Mouse (Mus musculus): Measurements from ENCODE around the gene Tbxa2r. TPM values are rescaled to one million over a fixed set of nuclear protein-coding genes. Genes with fewer than 3 reads are reported as not detected.

Tbxa2r gene
- polyA plus RNA-seq, 1 experiment from 2014 or later: 4.0 TPM

DNA sequence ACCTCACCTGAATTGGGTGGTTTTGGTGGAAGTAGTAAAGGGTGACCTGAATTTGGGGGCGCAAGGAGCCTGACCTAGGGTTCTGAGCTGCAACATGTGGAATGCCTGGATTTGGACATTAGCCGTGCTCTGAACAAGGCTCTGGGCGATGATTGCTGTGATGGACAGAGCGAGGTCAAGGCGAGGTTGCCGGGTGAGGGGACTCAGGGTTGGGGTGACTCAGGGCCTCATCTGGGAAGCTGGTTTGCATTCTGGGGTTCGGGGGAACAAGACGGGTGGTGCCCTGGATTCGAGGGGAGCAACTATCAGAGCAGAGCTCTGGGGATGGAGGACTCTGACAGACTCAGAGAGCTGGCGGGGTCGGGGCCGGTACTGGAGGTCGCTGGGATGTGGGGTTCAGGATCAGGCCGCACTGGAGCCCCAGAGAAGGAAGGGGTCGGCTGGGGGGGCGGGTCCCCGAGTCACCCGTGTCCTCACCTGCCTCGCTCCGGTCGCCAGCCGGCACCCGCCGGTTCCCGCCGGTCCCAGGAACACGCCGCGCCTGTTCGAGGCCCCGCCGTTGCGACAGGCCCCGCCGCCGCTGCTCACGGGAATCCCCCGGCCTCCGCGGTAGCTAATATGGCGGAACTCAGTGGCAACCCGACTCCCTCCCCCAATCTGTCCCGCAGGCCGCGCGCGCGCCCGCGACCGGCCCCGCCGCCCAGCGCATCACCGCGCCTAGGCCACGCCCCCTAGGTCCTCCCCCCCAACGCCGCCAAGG is 49.4 kb downstream of the Tbxa2r start, which contains the start of gene Fzr1:
Fzr1 (minus strand) TSS at position 724 of the 760 bp plus-strand sequence.
- peaks cover 35% of the 10 kb centered on the region for H3K36me3 ChIP-seq (replicated peaks)
- no peaks in the 10 kb centered on the region for H3K9me3 ChIP-seq (replicated peaks)
- peak within 1 kb of the TSS; percentile 99 for H3K27ac ChIP-seq (replicated peaks)
- H3K4me2 ChIP-seq: peak within 1 kb of the TSS; percentile 77
- peak within 1 kb of the TSS; percentile 96 for H3K9ac ChIP-seq
- H3K4me3 ChIP-seq (replicated peaks): peak within 1 kb of the TSS; percentile 76
- peaks cover 80% of the 10 kb centered on the region for H3K4me1 ChIP-seq (replicated peaks)
- ATAC-seq (ENCODE audit: insufficient read depth): no peak
- no peaks in the 10 kb centered on the region for H3K27me3 ChIP-seq
- under 1% methylated on average over 56 of the region's 59 CpGs for WGBS (ENCODE audit: insufficient replicate concordance)

DNA sequence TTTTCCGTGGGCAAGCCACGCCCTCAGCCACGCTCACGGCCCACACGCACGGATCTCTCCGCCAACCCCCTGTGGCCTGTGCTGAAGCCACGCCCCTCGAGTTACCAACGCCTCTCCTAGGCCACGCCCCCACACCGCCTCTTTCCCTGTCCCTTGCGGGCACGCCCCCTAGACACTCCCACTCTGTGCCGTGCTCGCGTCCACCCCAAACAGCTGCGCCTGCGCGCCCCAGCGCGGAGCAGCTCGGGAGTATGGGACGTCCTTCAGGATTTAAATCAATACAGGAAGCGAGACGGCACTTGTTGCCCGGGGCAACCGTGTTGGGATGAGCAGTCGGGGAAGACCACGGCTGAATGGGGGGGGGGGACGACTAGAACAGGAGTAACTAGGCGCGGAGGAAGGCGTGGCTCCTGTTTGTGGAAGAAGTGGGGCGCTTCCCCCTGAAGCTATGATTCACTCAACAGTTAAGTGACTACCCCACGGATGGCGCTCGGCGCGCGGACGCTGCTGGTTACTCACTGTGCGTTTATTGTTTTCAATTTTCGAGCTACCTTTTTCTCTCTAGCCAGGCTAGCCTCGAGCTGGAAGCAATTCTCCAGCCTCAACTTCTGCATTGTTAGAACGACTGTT is 50.1 kb downstream of the Tbxa2r start:
- H3K4me3 ChIP-seq (replicated peaks): peak overlapping the region; percentile 76
- H3K9me3 ChIP-seq (replicated peaks): no peaks in the 10 kb centered on the region
- peaks cover 80% of the 10 kb centered on the region for H3K4me1 ChIP-seq (replicated peaks)
- H3K27ac ChIP-seq (replicated peaks): peak overlapping the region; percentile 99
- peak overlapping the region; percentile 68 for H3K9ac ChIP-seq
- H3K36me3 ChIP-seq (replicated peaks): peaks cover 28% of the 10 kb centered on the region
- no peaks in the 10 kb centered on the region for H3K27me3 ChIP-seq
- peak overlapping the region; percentile 77 for H3K4me2 ChIP-seq
- WGBS (ENCODE audit: insufficient replicate concordance): under 1% methylated on average over 46 of the region's 46 CpGs
- ATAC-seq (ENCODE audit: insufficient read depth): peak; percentile 82

DNA sequence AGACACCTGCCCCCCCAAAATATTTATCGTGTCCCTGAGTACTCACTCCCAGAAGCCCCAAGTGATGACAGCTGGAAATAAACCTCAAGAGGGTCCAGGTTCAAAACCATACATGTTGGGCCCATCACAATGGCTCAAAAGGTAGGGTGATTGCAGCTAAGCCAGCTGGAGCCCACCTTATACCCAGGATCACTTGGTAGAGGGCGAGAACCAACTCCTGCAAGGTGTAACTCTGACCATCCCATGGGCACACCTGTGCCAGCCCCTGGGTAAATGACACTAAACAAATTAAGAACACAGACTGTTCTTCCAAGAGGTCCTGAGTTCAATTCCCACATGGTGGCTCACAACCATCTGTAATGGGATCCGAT is 50.6 kb downstream of the Tbxa2r start:
- Histone ChIP-seq H3K36me3 (replicated peaks) (peaks cover 23% of the 10 kb centered on the region), H3K9ac (peak overlapping the region; percentile 68), H3K4me2 (peak overlapping the region; percentile 77), H3K27me3 (no peaks in the 10 kb centered on the region), H3K4me1 (replicated peaks) (peaks cover 78% of the 10 kb centered on the region), H3K4me3 (replicated peaks) (peak overlapping the region; percentile 76), H3K27ac (replicated peaks) (peak overlapping the region; percentile 99), H3K9me3 (replicated peaks) (no peaks in the 10 kb centered on the region)
- WGBS (ENCODE audit: insufficient replicate concordance): 55% methylated on average over 3 of the region's 3 CpGs
- no peak for ATAC-seq (ENCODE audit: insufficient read depth)

DNA sequence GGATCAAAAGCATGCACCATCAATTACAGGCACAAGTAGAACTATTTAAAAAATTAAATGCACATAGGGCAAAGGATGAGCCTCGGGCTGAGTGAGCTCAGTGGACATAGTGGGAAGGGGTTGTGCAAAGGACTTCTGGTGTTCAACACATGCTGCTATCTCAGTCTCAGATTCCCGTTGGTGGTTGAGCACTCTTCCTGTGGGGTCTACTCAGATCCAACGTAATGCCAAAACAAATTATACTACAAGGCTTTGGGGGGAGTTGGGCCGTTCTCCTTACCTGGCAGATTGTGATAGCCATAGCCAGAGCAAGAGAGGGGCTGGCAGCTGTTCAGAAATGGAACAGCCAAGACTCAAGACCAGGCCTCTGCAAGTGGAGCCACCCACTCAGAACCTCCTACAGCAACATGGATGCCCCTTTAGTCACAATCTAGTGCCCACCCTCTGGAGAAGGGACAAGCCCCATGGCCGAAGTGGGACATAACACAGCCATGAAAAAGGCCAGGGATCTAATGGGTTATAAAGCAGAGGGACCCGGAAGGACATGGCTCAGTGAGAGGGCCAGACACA is 51.4 kb downstream of the Tbxa2r start:
- 43% methylated on average over 6 of the region's 6 CpGs for WGBS (ENCODE audit: insufficient replicate concordance)
- H3K9ac ChIP-seq: peak overlapping the region; percentile 68
- H3K4me1 ChIP-seq (replicated peaks): peaks cover 76% of the 10 kb centered on the region
- no peak for ATAC-seq (ENCODE audit: insufficient read depth)
- peaks cover 16% of the 10 kb centered on the region for H3K36me3 ChIP-seq (replicated peaks)
- H3K27ac ChIP-seq (replicated peaks): peak overlapping the region; percentile 99
- no peaks in the 10 kb centered on the region for H3K27me3 ChIP-seq
- no peaks in the 10 kb centered on the region for H3K9me3 ChIP-seq (replicated peaks)
- peak overlapping the region; percentile 76 for H3K4me3 ChIP-seq (replicated peaks)
- peak overlapping the region; percentile 77 for H3K4me2 ChIP-seq

DNA sequence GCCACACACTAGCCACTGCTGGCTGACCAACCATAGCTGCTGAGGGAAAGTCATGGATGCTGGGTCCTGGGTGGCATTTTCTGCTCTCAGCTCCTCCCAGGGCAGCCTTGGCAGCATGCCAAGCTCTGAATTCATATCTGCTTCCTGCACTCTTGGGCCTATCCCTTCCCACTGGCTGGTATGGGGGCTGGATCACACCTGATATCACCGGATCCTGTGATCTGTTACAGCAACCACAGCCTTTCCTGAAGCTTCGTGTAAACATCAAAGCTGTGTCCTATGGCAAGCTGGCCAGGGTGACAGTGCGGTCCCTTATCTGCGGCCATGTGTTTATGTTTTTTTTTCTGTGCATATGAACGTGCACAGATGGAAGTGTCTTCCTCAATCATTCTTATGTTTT is 53.5 kb downstream of the Tbxa2r start:
- H3K27me3 ChIP-seq: no peaks in the 10 kb centered on the region
- peak; percentile 78 for ATAC-seq (ENCODE audit: insufficient read depth)
- peak overlapping the region; percentile 55 for H3K9ac ChIP-seq
- 0 out of 2 replicates have a peak overlapping the region, but pooled peaks have one; percentile 19 for H3K4me3 ChIP-seq (replicated peaks)
- WGBS (ENCODE audit: insufficient replicate concordance): 10% methylated on average over 5 of the region's 5 CpGs
- peak overlapping the region; percentile 55 for H3K4me2 ChIP-seq
- H3K36me3 ChIP-seq (replicated peaks): peaks cover 13% of the 10 kb centered on the region
- H3K9me3 ChIP-seq (replicated peaks): no peaks in the 10 kb centered on the region
- peak overlapping the region; percentile 99 for H3K27ac ChIP-seq (replicated peaks)
- H3K4me1 ChIP-seq (replicated peaks): peaks cover 74% of the 10 kb centered on the region

DNA sequence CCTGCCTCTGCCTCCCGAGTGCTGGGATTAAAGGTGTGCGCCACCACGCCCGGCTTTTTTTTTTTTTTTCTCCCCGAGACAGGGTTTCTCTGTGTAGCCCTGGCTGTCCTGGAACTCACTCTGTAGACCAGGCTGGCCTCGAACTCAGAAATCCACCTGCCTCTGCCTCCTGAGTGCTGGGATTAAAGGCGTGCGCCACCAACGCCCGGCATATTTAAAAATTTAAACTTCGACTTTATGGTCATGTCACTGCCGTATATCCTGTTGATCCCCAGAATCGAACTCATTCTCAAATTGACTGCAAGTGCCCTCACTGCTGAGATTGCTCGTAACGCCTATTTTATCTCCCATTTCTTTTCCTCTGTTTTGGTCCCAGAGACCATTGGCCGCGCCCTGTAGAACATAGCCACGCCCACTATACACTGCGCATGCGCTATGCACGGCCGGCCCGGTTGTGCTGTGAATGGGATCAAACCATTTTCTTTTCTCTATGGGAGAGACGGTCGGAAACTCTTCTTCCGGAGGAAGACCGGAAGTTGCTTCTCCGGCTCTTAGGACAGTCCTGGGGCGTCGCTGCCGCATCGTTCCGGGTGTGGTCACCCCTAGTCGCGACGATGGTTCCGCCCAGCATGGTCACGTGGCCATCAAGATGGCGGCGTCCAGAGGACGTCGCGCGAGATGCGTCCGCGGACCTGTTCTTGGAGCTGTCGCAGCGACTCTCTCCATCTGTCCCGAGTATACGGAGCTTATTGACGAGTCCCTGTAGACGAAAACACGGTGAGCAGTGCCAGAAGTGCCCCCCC is 55.5 kb downstream of the Tbxa2r start, which contains the start of the genes Dohh and Gm48551:
Dohh (plus strand) TSS at position 627 of the 803 bp plus-strand sequence.
Gm48551 (plus strand) TSS at position 665 of the 803 bp plus-strand sequence.
- ATAC-seq (ENCODE audit: insufficient read depth): peak; percentile 73
- Histone ChIP-seq H3K4me2 (peak within 1 kb of the TSS; percentile 91), H3K9me3 (replicated peaks) (no peaks in the 10 kb centered on the region), H3K9ac (peak within 1 kb of the TSS; percentile 75), H3K4me3 (replicated peaks) (peak within 1 kb of the TSS; percentile 76), H3K36me3 (replicated peaks) (peaks cover 29% of the 10 kb centered on the region), H3K4me1 (replicated peaks) (peaks cover 82% of the 10 kb centered on the region), H3K27me3 (no peaks in the 10 kb centered on the region), H3K27ac (replicated peaks) (peak within 1 kb of the TSS; percentile 99)
- 7% methylated on average over 54 of the region's 54 CpGs for WGBS (ENCODE audit: insufficient replicate concordance)

DNA sequence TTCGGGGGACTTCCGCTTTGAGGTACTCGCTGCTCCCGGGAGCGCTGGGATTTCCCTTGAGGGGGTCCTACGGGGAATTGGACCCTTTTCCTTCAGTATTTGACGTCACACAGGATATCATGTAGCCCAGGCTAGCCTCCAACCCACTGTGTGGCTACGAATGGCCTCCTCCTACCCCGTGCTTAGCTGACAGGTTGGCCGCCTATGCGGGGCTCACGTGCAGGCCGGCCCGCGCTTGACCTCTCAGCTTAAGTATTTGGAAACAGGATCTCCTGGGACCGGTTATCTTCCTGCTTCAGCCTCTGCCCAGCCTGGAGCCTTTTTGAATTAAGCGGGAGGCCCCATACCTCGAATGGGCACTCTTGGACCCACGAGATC is 56.1 kb downstream of the Tbxa2r start:
- H3K36me3 ChIP-seq (replicated peaks): peaks cover 29% of the 10 kb centered on the region
- peak overlapping the region; percentile 76 for H3K4me3 ChIP-seq (replicated peaks)
- H3K27me3 ChIP-seq: no peaks in the 10 kb centered on the region
- H3K9ac ChIP-seq: peak overlapping the region; percentile 75
- H3K4me2 ChIP-seq: peak overlapping the region; percentile 91
- peak overlapping the region; percentile 99 for H3K27ac ChIP-seq (replicated peaks)
- under 1% methylated on average over 19 of the region's 19 CpGs for WGBS (ENCODE audit: insufficient replicate concordance)
- peaks cover 83% of the 10 kb centered on the region for H3K4me1 ChIP-seq (replicated peaks)
- H3K9me3 ChIP-seq (replicated peaks): no peaks in the 10 kb centered on the region
- no peak for ATAC-seq (ENCODE audit: insufficient read depth)

Other genes starting within 250 kb of the Tbxa2r start
- gene Creb3l3, start 229.9 kb upstream of the Tbxa2r start, polyA plus RNA-seq (2015; fragmentation: Nextera tagmentation; extraction: Ambion mirVana): 32.9 and 36.3 TPM in 2 replicates
- 111 and 117 TPM in 2 replicates for gene Map2k2, start 222.8 kb upstream of the Tbxa2r start, polyA plus RNA-seq (2015; fragmentation: Nextera tagmentation; extraction: Ambion mirVana)
- 47.6 and 56.9 TPM in 2 replicates for gene Zbtb7a, start 193.5 kb upstream of the Tbxa2r start, polyA plus RNA-seq (2015; fragmentation: Nextera tagmentation; extraction: Ambion mirVana)
- gene Pias4, start 160.8 kb upstream of the Tbxa2r start, polyA plus RNA-seq (2015; fragmentation: Nextera tagmentation; extraction: Ambion mirVana): 26.0 and 32.6 TPM in 2 replicates
- gene Eef2, start 152.1 kb upstream of the Tbxa2r start, polyA plus RNA-seq (2015; fragmentation: Nextera tagmentation; extraction: Ambion mirVana): 270 and 306 TPM in 2 replicates
- gene Dapk3, start 145.7 kb upstream of the Tbxa2r start, polyA plus RNA-seq (2015; fragmentation: Nextera tagmentation; extraction: Ambion mirVana): 16.6 and 17.8 TPM in 2 replicates
- 0.07 TPM in 1 of 2 replicates, not detected in the other for gene 4930442H23Rik, start 144.9 kb upstream of the Tbxa2r start, polyA plus RNA-seq (2015; fragmentation: Nextera tagmentation; extraction: Ambion mirVana)
- 0.09 TPM in 1 of 2 replicates, not detected in the other for gene Nmrk2, start 126.7 kb upstream of the Tbxa2r start, polyA plus RNA-seq (2015; fragmentation: Nextera tagmentation; extraction: Ambion mirVana)
- gene Atcay, start 97.9 kb upstream of the Tbxa2r start, polyA plus RNA-seq (2015; fragmentation: Nextera tagmentation; extraction: Ambion mirVana): not detected in 2 replicates
- 0.31 TPM in 2 replicates for gene Zfr2, start 95.6 kb upstream of the Tbxa2r start, polyA plus RNA-seq (2015; fragmentation: Nextera tagmentation; extraction: Ambion mirVana)
- 1.9 and 2.1 TPM in 2 replicates for gene Matk, start 75.8 kb upstream of the Tbxa2r start, polyA plus RNA-seq (2015; fragmentation: Nextera tagmentation; extraction: Ambion mirVana)
- 78.7 and 92.2 TPM in 2 replicates for gene Mrpl54, start 61.8 kb upstream of the Tbxa2r start, polyA plus RNA-seq (2015; fragmentation: Nextera tagmentation; extraction: Ambion mirVana)
- 24.0 and 27.3 TPM in 2 replicates for gene Apba3, start 61.8 kb upstream of the Tbxa2r start, polyA plus RNA-seq (2015; fragmentation: Nextera tagmentation; extraction: Ambion mirVana)
- gene Tjp3, start 37.1 kb upstream of the Tbxa2r start, polyA plus RNA-seq (2015; fragmentation: Nextera tagmentation; extraction: Ambion mirVana): 0.93 and 1.4 TPM in 2 replicates
- gene Pip5k1c, start 35.8 kb upstream of the Tbxa2r start, polyA plus RNA-seq (2015; fragmentation: Nextera tagmentation; extraction: Ambion mirVana): 13.4 and 15.2 TPM in 2 replicates
- gene Cactin, start 7.6 kb upstream of the Tbxa2r start, polyA plus RNA-seq (2015; fragmentation: Nextera tagmentation; extraction: Ambion mirVana): 24.3 and 29.5 TPM in 2 replicates
- not detected in 2 replicates for gene Gipc3, start 14.5 kb downstream of the Tbxa2r start, polyA plus RNA-seq (2015; fragmentation: Nextera tagmentation; extraction: Ambion mirVana)
- 22.3 and 22.6 TPM in 2 replicates for gene Hmg20b, start 21.7 kb downstream of the Tbxa2r start, polyA plus RNA-seq (2015; fragmentation: Nextera tagmentation; extraction: Ambion mirVana)
- gene Mfsd12, start 28.8 kb downstream of the Tbxa2r start, polyA plus RNA-seq (2015; fragmentation: Nextera tagmentation; extraction: Ambion mirVana): 15.0 and 16.5 TPM in 2 replicates
- 2.3 and 2.9 TPM in 2 replicates for gene 4930404N11Rik, start 37.1 kb downstream of the Tbxa2r start, polyA plus RNA-seq (2015; fragmentation: Nextera tagmentation; extraction: Ambion mirVana)
- gene Fzr1, start 49.8 kb downstream of the Tbxa2r start, polyA plus RNA-seq (2015; fragmentation: Nextera tagmentation; extraction: Ambion mirVana): 127 and 147 TPM in 2 replicates
- 50.9 and 56.2 TPM in 2 replicates for gene Dohh, start 55.7 kb downstream of the Tbxa2r start, polyA plus RNA-seq (2015; fragmentation: Nextera tagmentation; extraction: Ambion mirVana)
- gene Gm48551, start 55.7 kb downstream of the Tbxa2r start, polyA plus RNA-seq (2015; fragmentation: Nextera tagmentation; extraction: Ambion mirVana): 0.75 and 0.88 TPM in 2 replicates
- 0.56 TPM in 1 of 2 replicates, not detected in the other for gene Gm48552, start 60.3 kb downstream of the Tbxa2r start, polyA plus RNA-seq (2015; fragmentation: Nextera tagmentation; extraction: Ambion mirVana)
- gene Smim24, start 64.3 kb downstream of the Tbxa2r start, polyA plus RNA-seq (2015; fragmentation: Nextera tagmentation; extraction: Ambion mirVana): 1.9 and 2.3 TPM in 2 replicates
- gene Nfic, start 126.9 kb downstream of the Tbxa2r start, polyA plus RNA-seq (2015; fragmentation: Nextera tagmentation; extraction: Ambion mirVana): 9.5 and 11.5 TPM in 2 replicates
- 0.02 TPM in 1 of 2 replicates, not detected in the other for gene Celf5, start 154.0 kb downstream of the Tbxa2r start, polyA plus RNA-seq (2015; fragmentation: Nextera tagmentation; extraction: Ambion mirVana)
- gene Ncln, start 167.7 kb downstream of the Tbxa2r start, polyA plus RNA-seq (2015; fragmentation: Nextera tagmentation; extraction: Ambion mirVana): 43.7 and 52.0 TPM in 2 replicates
- 4.1 and 5.4 TPM in 2 replicates for gene S1pr4, start 171.4 kb downstream of the Tbxa2r start, polyA plus RNA-seq (2015; fragmentation: Nextera tagmentation; extraction: Ambion mirVana)
- gene Gna15, start 195.5 kb downstream of the Tbxa2r start, polyA plus RNA-seq (2015; fragmentation: Nextera tagmentation; extraction: Ambion mirVana): 4.3 and 5.6 TPM in 2 replicates
- gene Gna11, start 216.5 kb downstream of the Tbxa2r start, polyA plus RNA-seq (2015; fragmentation: Nextera tagmentation; extraction: Ambion mirVana): 20.3 and 24.6 TPM in 2 replicates
- 243 and 271 TPM in 2 replicates for gene Aes, start 230.8 kb downstream of the Tbxa2r start, polyA plus RNA-seq (2015; fragmentation: Nextera tagmentation; extraction: Ambion mirVana)
- 2.2 and 2.6 TPM in 2 replicates for gene Tle2, start 245.8 kb downstream of the Tbxa2r start, polyA plus RNA-seq (2015; fragmentation: Nextera tagmentation; extraction: Ambion mirVana)

Data from liver, embryonic 15.5 days (tissue).